Mouse (Mus musculus): ENCODE measurements around the gene Pla2g4a. TPM values are rescaled to one million over a fixed set of nuclear protein-coding genes. Genes with fewer than 3 reads are reported as not detected.

The Pla2g4a gene
- polyA plus RNA-seq, 1 experiment: not detected

- no peaks in the 10 kb centered on the region for H3K36me3 ChIP-seq (ENCODE audit: control insufficient read depth)
- H3K27me3 ChIP-seq (ENCODE audit: control insufficient read depth): no peaks in the 10 kb centered on the region
- no peak for TF ChIP-seq GATA1 (IDR thresholded peaks at IDR 0.05; ENCODE audit: low read length)
- H3K4me1 ChIP-seq (ENCODE audit: control insufficient read depth): no peaks in the 10 kb centered on the region
- no peaks in the 10 kb centered on the region for H3K9me3 ChIP-seq (ENCODE audit: control insufficient read depth, low read length)
- no peak overlapping the region for H3K4me3 ChIP-seq (replicated peaks)
Measured at GRCm38 (mm10) chr1:149813616-149814345, 147.3 kb downstream of the Pla2g4a start.

GRCm38 (mm10) chr1:149809527-149809926 lies 151.6 kb downstream of the Pla2g4a start:
- Histone ChIP-seq H3K27me3 (ENCODE audit: control insufficient read depth) (no peaks in the 10 kb centered on the region), H3K4me3 (replicated peaks) (no peak overlapping the region), H3K9me3 (ENCODE audit: control insufficient read depth, low read length) (no peaks in the 10 kb centered on the region), H3K4me1 (ENCODE audit: control insufficient read depth) (no peaks in the 10 kb centered on the region), H3K36me3 (ENCODE audit: control insufficient read depth) (no peaks in the 10 kb centered on the region)
- TF ChIP-seq GATA1 (IDR thresholded peaks at IDR 0.05; ENCODE audit: low read length) (no peak), TAL1 (IDR thresholded peaks at IDR 0.05; ENCODE audit: low read length) (no peak)

Other genes starting within 250 kb of the Pla2g4a start
- not detected in 2 replicates for gene Ptgs2, start 138.7 kb upstream of the Pla2g4a start, polyA plus RNA-seq (2012)